Mouse (Mus musculus) olfactory bulb, adult 2 months (tissue): ENCODE data around the gene Oosp2.

Source experiments
- CTCF ChIP-seq: fragments of 200-500 bp; IDR thresholded peaks from 2 replicates; pipeline ENCODE4 v1.5.1; 2012; ENCODE audit warnings: low read depth, mild to moderate bottlenecking, low read length, moderate library complexity; ENCODE audit not compliant: insufficient read depth
- POLR2A ChIP-seq: fragments of 200-500 bp; IDR thresholded peaks from 2 replicates; pipeline ENCODE4 v1.6.1; 2012; ENCODE audit warnings: mild to moderate bottlenecking, low read depth, low read length, moderate library complexity; ENCODE audit not compliant: insufficient read depth

DNA sequence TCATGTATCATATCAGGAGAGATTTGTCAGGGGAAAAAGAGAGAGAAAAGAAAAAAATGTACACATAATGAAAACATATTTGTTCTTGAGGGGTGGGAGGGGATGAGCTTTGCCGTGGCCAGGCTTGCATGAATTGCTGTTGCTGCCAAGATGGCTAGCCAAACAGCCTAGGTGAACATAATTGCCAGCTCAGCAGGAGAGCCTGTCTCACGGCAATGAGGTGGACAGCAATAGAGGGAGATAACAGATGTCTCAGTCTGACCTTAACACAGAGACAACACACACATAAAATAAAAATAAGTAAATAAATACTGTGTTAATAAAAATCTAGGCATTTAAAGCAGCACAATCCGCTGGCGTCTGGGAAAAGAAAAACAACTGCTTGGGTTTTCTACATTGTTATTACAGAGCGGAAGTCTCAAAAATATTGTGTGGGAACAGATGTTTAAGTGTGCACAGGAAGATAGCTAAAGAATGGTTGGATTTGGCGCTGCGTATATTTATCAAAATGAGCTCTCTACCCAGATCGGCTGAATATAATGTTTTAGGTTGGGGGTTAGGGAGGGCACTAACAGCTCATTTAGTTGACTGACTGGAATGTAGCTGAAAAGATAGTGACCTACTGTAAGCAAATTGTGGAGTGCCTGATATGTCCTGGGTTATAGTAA lies 46.4 kb downstream of the Oosp2 start:
- TF ChIP-seq POLR2A = no peak
- TF ChIP-seq CTCF = no peak
